Mouse (Mus musculus) small intestine, adult 2 months (tissue): ENCODE data around the gene Inhbc.

Experiments
- CTCF ChIP-seq: fragments of 200-500 bp; IDR thresholded peaks from 2 replicates; pipeline ENCODE4 v1.5.1; 2012; ENCODE audit warnings: low read depth, mild to moderate bottlenecking, control low read depth, inconsistent platforms, low read length, moderate library complexity, mixed read lengths; ENCODE audit not compliant: insufficient replicate concordance, insufficient read length; ENCODE audit errors: extremely low read depth
- POLR2A ChIP-seq: fragments of 200-500 bp; IDR thresholded peaks from 2 replicates; pipeline ENCODE4 v1.6.1; 2012; ENCODE audit warnings: low read depth, mild to moderate bottlenecking, control low read depth, inconsistent platforms, low read length, moderate library complexity

- TF ChIP-seq CTCF (no peak), POLR2A (no peak)
Observed at GRCm38 (mm10) chr10:127352766-127353165, 17.5 kb downstream of the Inhbc start.
